Mouse (Mus musculus) MEL (cell line): ENCODE results near the gene Rsbn1l. TPM values are rescaled to one million over a fixed set of nuclear protein-coding genes. Genes with fewer than 3 reads are reported as not detected.

Experiments
- DNase-seq: peaks from one replicate; pipeline ENCODE4 v3.0.0; 2011; ENCODE audit warnings: low read depth, low spot score
- H3K27ac ChIP-seq: 2 replicates; pipeline ENCODE4 v1.5.1; 2012; ENCODE audit warnings: low read depth, mild to moderate bottlenecking, control low read depth, low read length, moderate library complexity; ENCODE audit not compliant: control insufficient read depth
- H3K27me3 ChIP-seq, 2 experiments: fragments of 150-350 bp in 1 of 2; sonication (generic) in 1 of 2; 2 replicates each; pipeline ENCODE4 v1.6.1; 2012; ENCODE audit warnings: low read length in 2 of 2, mild to moderate bottlenecking in 2 of 2, improper control_type of control experiment in 1 of 2, moderate library complexity in 1 of 2; ENCODE audit not compliant: insufficient read depth in 2 of 2, control insufficient read depth in 1 of 2
- H3K36me3 ChIP-seq, 2 experiments: 2 replicates each; pipeline ENCODE4 v1.6.1; 2012 to 2014; ENCODE audit warnings: low read length in 2 of 2, improper control_type of control experiment in 1 of 2, inconsistent platforms in 1 of 2, mild to moderate bottlenecking in 1 of 2; ENCODE audit not compliant: insufficient read depth in 2 of 2, control insufficient read depth in 1 of 2
- H3K4me1 ChIP-seq, 2 experiments: fragments of 150-350 bp in 1 of 2; sonication (generic) in 1 of 2; 2 replicates each; pipeline ENCODE4 v1.6.1; 2012; ENCODE audit warnings: low read length in 2 of 2, improper control_type of control experiment in 1 of 2, mild to moderate bottlenecking in 1 of 2; ENCODE audit not compliant: insufficient read depth in 2 of 2, control insufficient read depth in 1 of 2
- H3K4me3 ChIP-seq, 2 experiments: fragments of 150-350 bp in 1 of 2; sonication (generic) in 1 of 2; 2 replicates each; pipeline ENCODE4 v1.5.1; 2012; ENCODE audit warnings: low read depth in 2 of 2, low read length in 2 of 2, mild to moderate bottlenecking in 2 of 2, moderate library complexity in 2 of 2, control low read depth in 1 of 2, improper control_type of control experiment in 1 of 2; ENCODE audit not compliant: control insufficient read depth in 1 of 2, insufficient read depth in 1 of 2
- H3K79me2 ChIP-seq: 2 replicates; pipeline ENCODE4 v1.6.1; 2012; ENCODE audit warnings: mild to moderate bottlenecking, low read length, moderate library complexity; ENCODE audit not compliant: control insufficient read depth, poor library complexity, insufficient read depth
- H3K9ac ChIP-seq: 2 replicates; pipeline ENCODE4 v1.6.1; 2012; ENCODE audit warnings: low read depth, mild to moderate bottlenecking, control low read depth, low read length, moderate library complexity; ENCODE audit not compliant: control insufficient read depth, poor library complexity, severe bottlenecking
- H3K9me3 ChIP-seq: fragments of 150-350 bp; sonication (generic); replicated peaks from 2 replicates; pipeline ENCODE4 v1.6.1; 2012; ENCODE audit warnings: mild to moderate bottlenecking, low read length, improper control_type of control experiment, moderate library complexity; ENCODE audit not compliant: insufficient read depth
- ELF1 ChIP-seq: IDR thresholded peaks from 2 replicates; pipeline ENCODE4 v1.6.1; 2014; ENCODE audit warnings: low read depth, mild to moderate bottlenecking, inconsistent platforms, low read length, improper control_type of control experiment, moderate library complexity
- EP300 ChIP-seq, 2 experiments: IDR thresholded peaks; 2 replicates each; pipeline ENCODE4 v1.6.1; 2011; ENCODE audit warnings: improper control_type of control experiment in 2 of 2, low read length in 2 of 2, low read depth in 1 of 2, mild to moderate bottlenecking in 1 of 2
- ETS1 ChIP-seq: IDR thresholded peaks from 2 replicates; pipeline ENCODE4 v1.6.1; 2012; ENCODE audit warnings: low read depth, mild to moderate bottlenecking, inconsistent platforms, low read length, improper control_type of control experiment, moderate library complexity
- GABPA ChIP-seq: IDR thresholded peaks from 2 replicates; pipeline ENCODE4 v1.6.1; 2012; ENCODE audit warnings: low read depth, mild to moderate bottlenecking, inconsistent platforms, low read length, improper control_type of control experiment, moderate library complexity
- GATA1 ChIP-seq: IDR thresholded peaks from 2 replicates; pipeline ENCODE4 v1.6.1; 2011; ENCODE audit warnings: low read depth, low read length, improper control_type of control experiment
- MAX ChIP-seq: IDR thresholded peaks from 2 replicates; pipeline ENCODE4 v1.6.1; 2011; ENCODE audit warnings: low read length, improper control_type of control experiment
- MXI1 ChIP-seq: IDR thresholded peaks from 2 replicates; pipeline ENCODE4 v1.6.1; 2011; ENCODE audit warnings: mild to moderate bottlenecking, low read depth, low read length, improper control_type of control experiment
- MYC ChIP-seq: IDR thresholded peaks from 2 replicates; pipeline ENCODE4 v1.6.1; 2011; ENCODE audit warnings: low read depth, mild to moderate bottlenecking, low read length, improper control_type of control experiment, moderate library complexity
- RAD21 ChIP-seq: IDR thresholded peaks from 2 replicates; pipeline ENCODE4 v1.6.1; 2011; ENCODE audit warnings: mild to moderate bottlenecking, low read depth, low read length, improper control_type of control experiment
- SIN3A ChIP-seq: IDR thresholded peaks from 2 replicates; pipeline ENCODE4 v1.6.1; 2012; ENCODE audit warnings: low read length, improper control_type of control experiment, inconsistent platforms
- TAL1 ChIP-seq: IDR thresholded peaks from 2 replicates; pipeline ENCODE4 v1.6.1; 2012; ENCODE audit warnings: mild to moderate bottlenecking, inconsistent platforms, low read length, moderate library complexity, mixed read lengths
- TCF12 ChIP-seq: IDR thresholded peaks from 2 replicates; pipeline ENCODE4 v1.6.1; 2014; ENCODE audit warnings: low read depth, mild to moderate bottlenecking, inconsistent platforms, low read length, improper control_type of control experiment, moderate library complexity
- USF2 ChIP-seq, 2 experiments: IDR thresholded peaks; 2 replicates each; pipeline ENCODE4 v1.6.1; 2011 to 2012; ENCODE audit warnings: improper control_type of control experiment in 2 of 2, low read length in 2 of 2, borderline replicate concordance in 1 of 2, inconsistent platforms in 1 of 2, low read depth in 1 of 2, mild to moderate bottlenecking in 1 of 2; ENCODE audit not compliant: insufficient read depth in 1 of 2
- ZC3H11A ChIP-seq: IDR thresholded peaks from 2 replicates; pipeline ENCODE4 v1.6.1; 2012; ENCODE audit warnings: low read depth, mild to moderate bottlenecking, inconsistent platforms, low read length, improper control_type of control experiment
- ZMIZ1 ChIP-seq: IDR thresholded peaks from 2 replicates; pipeline ENCODE4 v1.6.1; 2012; ENCODE audit warnings: low read depth, mild to moderate bottlenecking, inconsistent platforms, low read length, improper control_type of control experiment, moderate library complexity
- ZNF384 ChIP-seq: IDR thresholded peaks from 2 replicates; pipeline ENCODE4 v1.6.1; 2012; ENCODE audit warnings: low read depth, mild to moderate bottlenecking, inconsistent platforms, low read length, improper control_type of control experiment
- polyA plus RNA-seq, 2 experiments: library from polyadenylated mRNA; stranded (reverse) in 1 of 2; unstranded in 1 of 2; fragments of >175 nt in 1 of 2; fragments of >200 nt in 1 of 2; gene quantifications; 2 replicates each; pipeline versions ENCODE4 v1.2.1 to v1.2.4; 2012; ENCODE audit warnings: low replicate concordance in 2 of 2, low read depth in 1 of 2; ENCODE audit not compliant: insufficient read length in 2 of 2, insufficient read depth in 1 of 2, missing spikeins in 1 of 2
- total RNA-seq: library from RNA; depleted of rRNA; stranded (reverse); fragments of 300-350 nt; gene quantifications from 2 replicates; pipeline ENCODE4 v1.2.3, GENCODE M21; 2012

Rsbn1l gene
- total and polyA plus RNA-seq, 3 experiments = 5.0 to 78.2 (median 17.4) TPM

DNA sequence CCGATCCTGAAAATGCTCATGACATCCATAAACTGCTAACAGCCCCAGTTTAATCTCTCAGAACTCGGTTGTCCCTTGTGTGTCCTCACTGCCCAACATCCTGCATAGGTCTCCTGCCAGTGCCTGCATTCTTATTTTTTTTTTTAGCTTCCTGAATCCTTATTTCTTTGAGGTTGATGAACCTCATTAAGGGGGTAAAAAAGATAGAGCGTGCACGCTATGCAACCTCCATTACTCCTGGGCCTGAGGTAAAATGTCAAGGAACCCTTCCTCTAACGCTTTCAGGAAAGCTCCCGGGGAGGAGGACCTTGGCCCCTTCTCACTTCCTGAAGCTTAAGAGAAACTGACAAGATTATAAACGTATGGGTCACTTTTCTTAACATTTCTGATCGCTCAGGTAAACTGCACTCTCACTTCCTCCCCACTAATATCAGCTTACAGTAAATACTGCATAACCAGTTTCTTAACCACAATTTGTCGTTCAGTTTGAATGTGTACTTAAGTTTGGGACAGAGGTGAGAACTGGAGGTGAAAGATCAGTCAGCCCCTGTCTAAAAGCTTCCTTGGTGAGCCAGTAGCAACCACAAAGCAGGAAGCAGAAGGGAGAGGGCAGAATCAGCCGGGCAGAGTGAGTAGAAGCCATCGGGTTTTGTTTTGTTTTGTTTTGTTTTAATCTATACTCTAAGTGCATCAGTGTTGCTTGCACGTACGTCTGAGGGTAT lies 923 bp downstream of the Rsbn1l start:
- H3K9ac ChIP-seq = peak overlapping the region; percentile 65
- DNase-seq = peak; percentile 76
- peak overlapping the region; percentile 85 for H3K27ac ChIP-seq
- H3K36me3 ChIP-seq = peaks cover 0 to 19% of the 10 kb centered on the region in 2 experiments; a peak in 2 of 4 replicates
- no peaks in the 10 kb centered on the region for H3K27me3 ChIP-seq
- TF ChIP-seq ELF1 (0 out of 2 replicates have a peak, but pooled peaks have one; percentile 22), ZNF384 (0 out of 2 replicates have a peak, but pooled peaks have one; percentile 56), USF2 (IDR thresholded peaks at IDR 0.05; ENCODE audit: borderline replicate concordance in 1 of 2, insufficient read depth in 1 of 2, low read depth in 1 of 2, low read length in 2 of 2) (no peak), TAL1 (0 out of 2 replicates have a peak, but pooled peaks have one; percentile 6), MXI1 (peak; percentile 94), ZMIZ1 (no peak), SIN3A (peak; percentile 31), RAD21 (no peak), TCF12 (no peak), MYC (no peak), ZC3H11A (no peak), EP300 (IDR thresholded peaks at IDR 0.05; ENCODE audit: low read depth in 1 of 2, low read length in 2 of 2) (peak; percentile 24 to 57; a peak in 2 of 4 replicates), GABPA (no peak), MAX (0 out of 2 replicates have a peak, but pooled peaks have one; percentile 15)
- H3K79me2 ChIP-seq = peaks cover 30% of the 10 kb centered on the region
- peak overlapping the region; percentile 28 to 55 for H3K4me3 ChIP-seq
- H3K4me1 ChIP-seq = peaks cover 7 to 15% of the 10 kb centered on the region in 2 experiments
- no peaks in the 10 kb centered on the region for H3K9me3 ChIP-seq

DNA sequence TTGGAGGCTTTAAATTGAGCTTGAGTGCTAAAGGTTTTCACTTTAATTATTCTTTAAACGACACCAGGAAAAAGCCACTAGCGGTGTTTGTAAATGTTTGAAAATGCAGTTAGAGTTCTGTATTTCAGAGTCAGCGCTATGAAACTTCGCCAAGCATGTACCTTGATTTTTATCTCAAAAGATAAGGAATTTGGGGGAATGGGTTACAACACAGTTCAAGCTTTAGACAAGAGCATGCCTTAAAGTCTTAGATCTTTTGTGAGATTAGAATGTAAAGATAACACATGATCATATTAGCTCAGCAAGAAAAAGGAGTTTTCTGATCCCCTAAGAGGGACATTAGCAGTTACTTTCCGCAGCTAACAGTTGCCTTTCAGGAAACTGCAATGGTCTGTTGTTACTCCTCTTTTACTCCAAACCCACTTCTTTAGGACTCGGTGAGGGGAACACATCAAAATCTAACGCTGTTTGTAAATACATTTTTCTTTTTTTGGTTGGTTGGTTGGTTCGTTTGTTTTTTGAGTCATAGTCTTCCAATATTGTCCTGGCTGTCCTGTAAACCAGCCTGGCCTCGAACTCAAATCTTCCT lies 3.8 kb downstream of the Rsbn1l start:
- H3K9ac ChIP-seq = peak overlapping the region; percentile 96
- peak; percentile 55 for DNase-seq
- TF ChIP-seq SIN3A (peak; percentile 53; the same call in 1 of the 2 replicates), ETS1 (0 out of 2 replicates have a peak, but pooled peaks have one; percentile 22), MXI1 (peak; percentile 1; the same call in 1 of the 2 replicates), GATA1 (peak; percentile 86), TCF12 (no peak), EP300 (IDR thresholded peaks at IDR 0.05; ENCODE audit: low read depth in 1 of 2, low read length in 2 of 2) (peak in 1 of 2 experiments; percentile 60; a peak in 3 of 4 replicates), ZMIZ1 (no peak)
- H3K27me3 ChIP-seq = no peaks in the 10 kb centered on the region
- H3K79me2 ChIP-seq = peaks cover 55% of the 10 kb centered on the region
- H3K36me3 ChIP-seq = peaks cover 0 to 25% of the 10 kb centered on the region in 2 experiments; a peak in 2 of 4 replicates
- peaks cover 10 to 17% of the 10 kb centered on the region in 2 experiments for H3K4me1 ChIP-seq
- peak overlapping the region; percentile 65 to 74 for H3K4me3 ChIP-seq
- peak overlapping the region; percentile 89 for H3K27ac ChIP-seq
- H3K9me3 ChIP-seq = no peaks in the 10 kb centered on the region
